Mouse (Mus musculus): ENCODE results near the gene Plscr3. TPM values are rescaled to one million over a fixed set of nuclear protein-coding genes. Genes with fewer than 3 reads are reported as not detected.

Gene Plscr3
- polyA plus RNA-seq, 1 experiment, result 132 TPM

DNA sequence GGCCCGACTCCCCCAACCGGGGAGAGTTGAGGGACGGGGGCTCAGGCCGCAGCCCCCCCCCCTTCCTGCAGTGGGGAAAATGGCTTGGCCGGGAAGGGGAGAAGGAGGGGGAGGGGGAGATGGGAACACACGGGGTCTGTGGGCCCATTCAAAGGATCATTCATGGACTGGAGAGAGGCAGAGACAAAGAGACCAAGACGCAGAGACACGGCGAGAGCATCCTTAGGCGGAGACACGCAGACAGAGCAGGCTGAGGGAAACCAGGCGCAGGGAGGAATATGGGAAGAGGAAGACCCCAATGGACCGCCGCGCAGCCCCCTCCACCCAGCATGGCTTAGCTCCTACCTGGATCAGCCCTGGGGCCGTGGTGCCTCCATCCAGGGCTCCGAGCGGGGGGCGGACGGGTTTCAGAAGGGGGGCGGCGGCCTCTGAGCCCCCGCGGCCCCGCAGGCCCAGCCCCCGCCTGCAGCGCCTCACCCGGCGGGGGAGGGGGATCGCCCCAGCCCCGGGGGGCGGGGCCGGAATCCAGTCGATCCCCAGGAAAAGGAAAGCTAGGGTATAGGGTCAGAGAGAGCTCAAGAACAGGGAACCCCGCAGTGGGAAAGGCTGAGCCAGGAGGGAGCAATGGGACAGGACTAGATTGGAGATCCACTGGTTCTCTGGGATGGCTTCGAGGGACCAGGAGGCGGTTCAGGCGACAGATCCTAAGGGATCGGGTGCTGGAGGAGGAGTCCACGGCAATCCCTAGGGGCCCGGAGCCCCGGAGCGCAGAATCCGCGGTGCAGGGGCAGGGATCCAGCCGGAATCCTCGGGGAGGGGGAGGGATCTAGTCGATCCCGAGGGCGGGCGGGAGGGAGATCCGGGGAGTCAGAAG, 9.2 kb upstream of the Plscr3 start:
- Histone ChIP-seq H3K27me3 (ENCODE audit: control insufficient read depth, insufficient read depth, low read length) (no peaks in the 10 kb centered on the region), H3K27ac (ENCODE audit: control insufficient read depth, insufficient read depth, low read length) (no peak overlapping the region), H3K4me1 (replicated peaks; ENCODE audit: control insufficient read depth, insufficient read depth, low read length) (peaks cover 28% of the 10 kb centered on the region), H3K4me3 (ENCODE audit: control insufficient read depth, insufficient read depth, low read length) (peak overlapping the region; percentile 53), H3K36me3 (ENCODE audit: control insufficient read depth, insufficient read depth, low read length) (no peaks in the 10 kb centered on the region)
- 10% methylated on average over 51 of the region's 52 CpGs for WGBS
- TF ChIP-seq CTCF (IDR thresholded peaks at IDR 0.05; ENCODE audit: borderline replicate concordance, control insufficient read depth, extremely low read depth, insufficient read depth, low read length, poor library complexity) (no peak), POLR2A (IDR thresholded peaks at IDR 0.05; ENCODE audit: control insufficient read depth, extremely low read depth, insufficient read depth, low read length, poor library complexity) (no peak)
- peak; percentile 28 for DNase-seq

DNA sequence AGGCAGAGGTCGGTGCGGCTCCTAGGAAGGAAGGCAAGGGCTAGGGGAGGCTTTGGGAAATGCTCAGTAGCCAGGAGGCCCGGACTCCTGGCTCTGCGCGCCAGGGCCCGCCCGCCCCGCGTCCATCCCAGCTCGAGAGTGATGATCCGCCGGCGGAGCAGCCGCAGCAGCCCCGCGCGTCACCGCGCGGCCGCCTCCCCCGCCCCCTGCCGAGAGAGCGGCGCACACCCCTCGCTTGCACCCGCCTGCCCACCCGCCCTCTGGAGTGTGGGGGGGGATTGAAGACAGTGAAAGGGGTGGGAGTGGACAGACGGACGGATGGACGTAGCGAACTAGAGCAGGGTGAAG, 8.6 kb upstream of the Plscr3 start, which contains the start of gene Nlgn2:
TSS of gene Nlgn2 (minus strand) at position 181 of the 348 bp plus-strand sequence.
- peaks cover 28% of the 10 kb centered on the region for H3K4me1 ChIP-seq (replicated peaks; ENCODE audit: control insufficient read depth, insufficient read depth, low read length)
- DNase-seq, result no peak
- no peaks in the 10 kb centered on the region for H3K36me3 ChIP-seq (ENCODE audit: control insufficient read depth, insufficient read depth, low read length)
- H3K4me3 ChIP-seq (ENCODE audit: control insufficient read depth, insufficient read depth, low read length), result peak within 1 kb of the TSS; percentile 53
- under 1% methylated on average over 32 of the region's 32 CpGs for WGBS
- no peak within 1 kb of the TSS for H3K27ac ChIP-seq (ENCODE audit: control insufficient read depth, insufficient read depth, low read length)
- no peaks in the 10 kb centered on the region for H3K27me3 ChIP-seq (ENCODE audit: control insufficient read depth, insufficient read depth, low read length)
- TF ChIP-seq CTCF (IDR thresholded peaks at IDR 0.05; ENCODE audit: borderline replicate concordance, control insufficient read depth, extremely low read depth, insufficient read depth, low read length, poor library complexity), result no peak
- TF ChIP-seq POLR2A (IDR thresholded peaks at IDR 0.05; ENCODE audit: control insufficient read depth, extremely low read depth, insufficient read depth, low read length, poor library complexity), result no peak

DNA sequence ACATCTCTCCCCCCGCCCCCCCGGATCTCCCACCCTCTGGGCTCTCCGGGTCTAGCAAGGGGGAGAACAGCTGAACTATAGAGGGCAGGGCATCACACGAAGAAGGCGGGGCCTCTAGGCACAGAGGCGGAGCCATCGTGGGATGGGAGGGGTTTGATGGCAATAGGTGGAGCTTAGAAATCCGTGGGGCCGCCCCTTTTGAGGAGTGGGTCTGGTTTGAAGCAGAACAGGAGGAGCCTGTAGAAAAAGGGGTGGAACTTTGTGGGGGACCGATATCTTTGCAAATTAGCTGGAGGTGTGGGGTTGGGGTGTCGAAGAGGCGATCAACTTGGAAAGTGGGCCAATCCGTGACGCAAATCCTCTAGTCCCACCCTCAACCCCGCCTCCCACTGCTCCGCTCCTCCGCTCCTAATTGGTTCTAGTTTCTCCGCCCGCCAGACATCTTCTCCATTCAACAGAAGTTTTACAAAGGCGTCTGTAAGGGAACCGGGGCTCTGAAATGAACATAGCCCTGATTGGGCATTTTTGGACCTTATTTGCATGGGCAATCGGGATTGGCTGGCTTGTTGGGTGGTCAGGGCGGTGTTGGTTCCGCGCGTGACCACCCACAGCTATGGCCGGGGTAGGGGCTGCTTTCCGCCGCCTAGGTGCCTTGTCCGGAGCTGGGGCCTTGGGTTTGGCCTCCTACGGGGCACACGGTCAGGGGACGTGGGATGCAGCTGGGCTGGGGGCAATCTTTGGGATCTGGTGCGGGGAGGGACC, 8.0 kb upstream of the Plscr3 start, which contains the start of gene Tmem256:
TSS of gene Tmem256 (plus strand) at position 563 of the 762 bp plus-strand sequence.
- H3K4me1 ChIP-seq (replicated peaks; ENCODE audit: control insufficient read depth, insufficient read depth, low read length), result peaks cover 28% of the 10 kb centered on the region
- peak within 1 kb of the TSS; percentile 53 for H3K4me3 ChIP-seq (ENCODE audit: control insufficient read depth, insufficient read depth, low read length)
- no peaks in the 10 kb centered on the region for H3K36me3 ChIP-seq (ENCODE audit: control insufficient read depth, insufficient read depth, low read length)
- under 1% methylated on average over 34 of the region's 34 CpGs for WGBS
- no peaks in the 10 kb centered on the region for H3K27me3 ChIP-seq (ENCODE audit: control insufficient read depth, insufficient read depth, low read length)
- DNase-seq, result peak; percentile 84
- 0 out of 2 replicates have a peak, but pooled peaks have one; percentile 18 for TF ChIP-seq CTCF (IDR thresholded peaks at IDR 0.05; ENCODE audit: borderline replicate concordance, control insufficient read depth, extremely low read depth, insufficient read depth, low read length, poor library complexity)
- 0 out of 2 replicates have a peak, but pooled peaks have one; percentile 21 for TF ChIP-seq POLR2A (IDR thresholded peaks at IDR 0.05; ENCODE audit: control insufficient read depth, extremely low read depth, insufficient read depth, low read length, poor library complexity)
- H3K27ac ChIP-seq (ENCODE audit: control insufficient read depth, insufficient read depth, low read length), result no peak within 1 kb of the TSS

DNA sequence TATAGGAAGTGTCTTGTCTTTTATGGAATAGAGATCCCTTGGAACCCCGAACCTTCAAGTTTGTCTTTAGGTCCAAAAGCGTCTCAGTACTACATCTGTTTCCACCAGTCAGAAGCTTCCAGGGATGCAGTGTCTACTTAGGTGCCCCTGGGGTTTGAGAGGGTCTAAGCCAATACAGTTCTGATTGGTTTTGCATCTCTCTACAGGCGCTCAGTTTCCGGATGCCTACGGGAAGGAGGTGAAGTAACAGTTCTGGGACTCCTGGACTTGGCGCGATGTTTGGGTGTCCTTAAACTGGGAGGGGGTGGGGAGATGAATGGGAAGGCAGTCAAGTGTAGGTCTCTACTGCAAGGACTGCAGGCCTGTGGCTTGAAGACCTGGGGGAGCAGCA, 7.5 kb upstream of the Plscr3 start:
- 1% methylated on average over 7 of the region's 7 CpGs for WGBS
- H3K36me3 ChIP-seq (ENCODE audit: control insufficient read depth, insufficient read depth, low read length), result no peaks in the 10 kb centered on the region

DNA sequence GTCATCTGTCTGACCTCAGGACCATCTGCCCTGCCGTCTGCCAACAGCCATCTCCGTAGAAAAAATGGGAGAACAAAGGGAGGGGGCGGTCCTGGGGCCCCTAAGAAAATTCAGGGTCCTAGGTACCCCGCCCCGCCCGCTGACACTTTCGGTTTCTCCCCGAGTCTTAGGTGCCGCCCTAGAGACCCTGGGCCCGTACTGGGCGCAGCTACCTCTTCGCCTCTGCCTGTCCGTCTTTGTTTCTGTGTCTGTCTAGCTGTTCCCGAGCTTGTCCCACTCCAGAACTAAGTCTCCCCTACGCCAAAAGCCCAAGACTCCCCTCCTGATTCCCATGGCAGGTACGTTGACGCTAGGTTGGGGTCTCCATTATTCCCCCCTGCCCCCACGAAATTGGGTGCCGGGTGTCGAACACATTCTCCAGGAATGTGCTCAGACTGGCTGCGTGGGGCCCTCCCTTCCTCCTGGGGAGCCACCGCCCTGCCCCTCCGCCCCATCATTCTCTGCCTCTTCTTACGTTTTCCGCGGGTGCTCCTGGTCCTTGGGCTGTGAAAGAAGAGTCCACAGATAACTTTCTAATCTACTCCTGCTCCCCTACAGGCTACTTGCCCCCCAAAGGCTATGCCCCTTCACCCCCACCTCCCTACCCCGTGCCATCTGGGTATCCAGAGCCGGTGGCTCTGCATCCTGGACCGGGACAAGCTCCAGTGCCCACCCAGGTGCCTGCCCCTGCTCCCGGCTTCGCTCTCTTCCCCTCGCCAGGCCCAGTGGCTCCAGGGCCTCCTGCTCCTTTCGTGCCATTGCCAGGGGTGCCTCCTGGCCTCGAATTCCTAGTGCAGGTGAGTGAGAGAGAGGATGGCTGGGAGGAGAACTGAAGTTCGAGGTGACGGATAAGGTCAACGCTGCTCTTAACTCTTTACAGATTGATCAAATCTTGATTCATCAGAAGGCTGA, 837 bp downstream of the Plscr3 start:
- 0 out of 2 replicates have a peak, but pooled peaks have one; percentile 7 for TF ChIP-seq POLR2A (IDR thresholded peaks at IDR 0.05; ENCODE audit: control insufficient read depth, extremely low read depth, insufficient read depth, low read length, poor library complexity)
- TF ChIP-seq CTCF (IDR thresholded peaks at IDR 0.05; ENCODE audit: borderline replicate concordance, control insufficient read depth, extremely low read depth, insufficient read depth, low read length, poor library complexity), result no peak
- 10% methylated on average over 37 of the region's 37 CpGs for WGBS
- no peaks in the 10 kb centered on the region for H3K27me3 ChIP-seq (ENCODE audit: control insufficient read depth, insufficient read depth, low read length)
- no peaks in the 10 kb centered on the region for H3K36me3 ChIP-seq (ENCODE audit: control insufficient read depth, insufficient read depth, low read length)
- H3K4me3 ChIP-seq (ENCODE audit: control insufficient read depth, insufficient read depth, low read length), result peak overlapping the region; percentile 96
- no peak for DNase-seq
- H3K4me1 ChIP-seq (replicated peaks; ENCODE audit: control insufficient read depth, insufficient read depth, low read length), result peaks cover 42% of the 10 kb centered on the region
- peak overlapping the region; percentile 72 for H3K27ac ChIP-seq (ENCODE audit: control insufficient read depth, insufficient read depth, low read length)

More for the DNA sequence above, 7.5 kb upstream of the Plscr3 start:
- Histone ChIP-seq H3K4me1 (replicated peaks; ENCODE audit: control insufficient read depth, insufficient read depth, low read length) (peaks cover 24% of the 10 kb centered on the region), H3K27me3 (ENCODE audit: control insufficient read depth, insufficient read depth, low read length) (no peaks in the 10 kb centered on the region), H3K4me3 (ENCODE audit: control insufficient read depth, insufficient read depth, low read length) (peak overlapping the region; percentile 53), H3K27ac (ENCODE audit: control insufficient read depth, insufficient read depth, low read length) (no peak overlapping the region)
- no peak for TF ChIP-seq CTCF (IDR thresholded peaks at IDR 0.05; ENCODE audit: borderline replicate concordance, control insufficient read depth, extremely low read depth, insufficient read depth, low read length, poor library complexity)
- no peak for TF ChIP-seq POLR2A (IDR thresholded peaks at IDR 0.05; ENCODE audit: control insufficient read depth, extremely low read depth, insufficient read depth, low read length, poor library complexity)
- DNase-seq, result no peak

Data from thymus, adult 2 months (tissue).